ENCODE assay signal across 29 mouse cellular contexts in the genomic region with DNA sequence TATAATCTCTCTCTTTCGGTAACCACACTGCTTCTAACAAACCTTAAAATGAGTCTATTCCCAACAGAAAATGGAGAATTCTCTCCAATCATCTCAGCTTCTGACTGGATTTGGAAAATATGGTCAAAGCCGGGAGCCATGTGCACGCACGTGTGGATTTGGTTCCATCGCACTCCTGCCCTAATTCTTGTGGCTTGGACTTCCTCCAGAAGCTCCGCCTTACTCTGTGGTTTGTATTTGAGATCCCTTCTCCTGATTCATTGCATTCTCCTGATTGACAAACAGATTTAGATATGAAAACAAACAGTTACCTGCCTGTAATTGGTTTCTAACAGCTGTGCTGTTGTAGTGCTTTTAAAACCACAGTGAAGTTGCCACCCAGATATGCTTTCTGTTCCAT.
DNase-seq lines count a peak whose midpoint lies in the region; ATAC-seq lines count a peak whose summit lies in the region.
"Had no signal": no experiment of that assay in that cellular context is flagged by ENCODE, and none has a peak within 500 bp of the region (broad histone marks: within the 10 kb centered on the region; RNA-seq: fewer than 3 reads in every experiment).

No protein-coding gene starts in this region.

- no peak overlapping the region for H3K4me3 ChIP-seq in embryonic facial prominence, embryonic 13.5 days
- no peak overlapping the region for H3K4me3 ChIP-seq in embryonic facial prominence, embryonic 10.5 days
- H3K4me3 ChIP-seq: embryonic facial prominence, embryonic 12.5 days; forebrain, embryonic 13.5 days; heart, embryonic 12.5 days; hindbrain, embryonic 13.5 days; left cerebral cortex, adult 2 months; limb, embryonic 12.5 days had no signal

- no peak for DNase-seq in embryonic facial prominence, embryonic 10.5 days (ENCODE audit: low spot score)
- DNase-seq in urinary bladder, adult 18-20 months (ENCODE audit: low spot score in 2 of 2), result peak; percentile 8 to 16
- DNase-seq in urinary bladder, postnatal 4 days (ENCODE audit: low spot score in 2 of 2), result no peak
- peak; percentile 5 for DNase-seq in NIH3T3 (ENCODE audit: low read depth)
- no peak for DNase-seq in ovary, postnatal 14 days (ENCODE audit: low spot score)
- no peak for DNase-seq in thymus, adult 18-20 months
- DNase-seq: adrenal gland, adult 8-10 months; cerebellum, adult 2 months; cerebellum, postnatal 25 days; gastrocnemius, postnatal 25 days; heart, adult 11 months; heart, postnatal 4 days; kidney, adult 11 months; kidney, postnatal 14 days; right cerebral cortex, adult 18-20 months; spleen, adult 18-20 months; thymus, postnatal 36 days had no signal

- H3K4me2 ChIP-seq in embryonic facial prominence, embryonic 13.5 days, result no peak overlapping the region
- H3K4me2 ChIP-seq: embryonic facial prominence, embryonic 12.5 days; forebrain, embryonic 13.5 days; heart, embryonic 12.5 days; hindbrain, embryonic 13.5 days; limb, embryonic 12.5 days; liver, embryonic 11.5 days; midbrain, embryonic 11.5 days had no signal

- peaks cover 4% of the 10 kb centered on the region; the same call in 1 of the 2 replicates for H3K27me3 ChIP-seq in embryonic facial prominence, embryonic 13.5 days
- no peaks in the 10 kb centered on the region for H3K27me3 ChIP-seq in embryonic facial prominence, embryonic 10.5 days (replicated peaks; ENCODE audit: low read depth, poor library complexity, severe bottlenecking)
- H3K27me3 ChIP-seq: embryonic facial prominence, embryonic 12.5 days; forebrain, embryonic 13.5 days; heart, embryonic 12.5 days; hindbrain, embryonic 13.5 days; limb, embryonic 12.5 days had no signal

- H3K4me1 ChIP-seq in embryonic facial prominence, embryonic 13.5 days, result peaks cover 18% of the 10 kb centered on the region
- peaks cover 29% of the 10 kb centered on the region for H3K4me1 ChIP-seq in embryonic facial prominence, embryonic 10.5 days
- H3K4me1 ChIP-seq: embryonic facial prominence, embryonic 12.5 days had no signal

- H3K36me3 ChIP-seq in embryonic facial prominence, embryonic 13.5 days, result no peaks in the 10 kb centered on the region
- no peaks in the 10 kb centered on the region for H3K36me3 ChIP-seq in embryonic facial prominence, embryonic 10.5 days (replicated peaks)
- H3K36me3 ChIP-seq: embryonic facial prominence, embryonic 12.5 days; heart, embryonic 12.5 days; hindbrain, embryonic 13.5 days; limb, embryonic 12.5 days had no signal

- H3K27ac ChIP-seq in embryonic facial prominence, embryonic 13.5 days, result 0 out of 2 replicates have a peak overlapping the region, but pooled peaks have one; percentile 28
- H3K27ac ChIP-seq in embryonic facial prominence, embryonic 10.5 days (replicated peaks), result no peak overlapping the region
- H3K27ac ChIP-seq: embryonic facial prominence, embryonic 12.5 days; forebrain, embryonic 13.5 days; hindbrain, embryonic 13.5 days; left cerebral cortex, adult 2 months; limb, embryonic 12.5 days had no signal

- no peak overlapping the region for H3K9ac ChIP-seq in embryonic facial prominence, embryonic 13.5 days
- H3K9ac ChIP-seq: embryonic facial prominence, embryonic 12.5 days; forebrain, embryonic 13.5 days; heart, embryonic 12.5 days; hindbrain, embryonic 13.5 days; limb, embryonic 12.5 days had no signal

- 39% methylated on average over 6 of the region's 6 CpGs for WGBS in embryonic facial prominence, embryonic 13.5 days
- 91% methylated on average over 6 of the region's 6 CpGs for WGBS in embryonic facial prominence, embryonic 10.5 days

- ATAC-seq in embryonic facial prominence, embryonic 13.5 days (ENCODE audit: insufficient number of reproducible peaks, insufficient read depth, low FRiP score, low TSS enrichment, low read depth), result no peak
- peak; percentile 46; the same call in 1 of the 2 replicates for ATAC-seq in megakaryocyte progenitor cell, adult 5-6 weeks (replicated peaks; ENCODE audit: poor library complexity)
- ATAC-seq: forebrain, embryonic 13.5 days; lung, postnatal 0 days; midbrain, embryonic 16.5 days had no signal

- no peaks in the 10 kb centered on the region for H3K9me3 ChIP-seq in embryonic facial prominence, embryonic 13.5 days
- H3K9me3 ChIP-seq in embryonic facial prominence, embryonic 10.5 days, result no peaks in the 10 kb centered on the region
- H3K9me3 ChIP-seq: embryonic facial prominence, embryonic 12.5 days; forebrain, embryonic 13.5 days; heart, embryonic 12.5 days; hindbrain, embryonic 13.5 days; limb, embryonic 12.5 days had no signal

Comparison
In these comparisons a context has a peak if more than half of its experiments do, and no peak if none do; other contexts are left out.
1. DNase-seq: peak in urinary bladder, adult 18-20 months (2 of 2) and NIH3T3 (single experiment); none in embryonic facial prominence, embryonic 10.5 days (single experiment), urinary bladder, postnatal 4 days (0 of 2), ovary, postnatal 14 days (single experiment) and thymus, adult 18-20 months (0 of 2).